Mouse (Mus musculus) kidney, adult 2 months (tissue): ENCODE data around the gene Ttll6.

Experiments
- CTCF ChIP-seq: fragments of 200-500 bp; conservative IDR thresholded peaks from 2 replicates; pipeline ENCODE4 v1.5.1; 2011; ENCODE audit warnings: low read depth, mild to moderate bottlenecking, control low read depth, low read length, moderate library complexity, mixed read lengths; ENCODE audit not compliant: insufficient read depth, insufficient read length
- POLR2A ChIP-seq: fragments of 200-500 bp; IDR thresholded peaks from one replicate; pipeline ENCODE4 v1.6.1; 2011; ENCODE audit warnings: low read depth, low read length, control low read depth

- TF ChIP-seq CTCF (peak; percentile 84), POLR2A (no peak)
Observed at GRCm38 (mm10) chr11:96145622-96146270, 12.2 kb downstream of the Ttll6 start.
